Mouse (Mus musculus) C2C12 (cell line): ENCODE results near the gene Nr3c2. TPM values are rescaled to one million over a fixed set of nuclear protein-coding genes. Genes with fewer than 3 reads are reported as not detected.

Source experiments
- H3K27me3 ChIP-seq: one replicate; pipeline ENCODE4 v1.6.1; 2011; ENCODE audit not compliant: control insufficient read depth, insufficient read depth, insufficient read length
- H3K36me3 ChIP-seq: one replicate; pipeline ENCODE4 v1.6.1; 2011; ENCODE audit not compliant: control insufficient read depth, insufficient read depth
- H3K4me3 ChIP-seq: one replicate; pipeline ENCODE4 v1.5.1; 2011; ENCODE audit warnings: mild to moderate bottlenecking, control low read depth; ENCODE audit not compliant: poor library complexity, insufficient read depth, severe bottlenecking
- H3K79me2 ChIP-seq: one replicate; pipeline ENCODE4 v1.6.1; 2011; ENCODE audit not compliant: control insufficient read depth, insufficient read depth
- H3K79me3 ChIP-seq: one replicate; pipeline ENCODE4 v1.6.1; 2011; ENCODE audit warnings: low read depth, control low read depth
- H3ac ChIP-seq: one replicate; pipeline ENCODE3; 2011; ENCODE audit warnings: low read depth; ENCODE audit not compliant: control insufficient read depth, insufficient read length
- CEBPB ChIP-seq: IDR thresholded peaks from one replicate; pipeline ENCODE4 v1.6.1; 2011; ENCODE audit warnings: low read depth, mild to moderate bottlenecking, control low read depth, moderate library complexity
- CTCF ChIP-seq: IDR thresholded peaks from one replicate; pipeline ENCODE4 v1.5.1; 2011; ENCODE audit not compliant: control insufficient read depth, insufficient read depth, insufficient read length
- FOSL1 ChIP-seq: IDR thresholded peaks from one replicate; pipeline ENCODE4 v1.8.0; 2011; ENCODE audit warnings: mild to moderate bottlenecking, low read length; ENCODE audit not compliant: poor library complexity, insufficient read depth, severe bottlenecking
- MAX ChIP-seq: IDR thresholded peaks from one replicate; pipeline ENCODE4 v1.6.1; 2011; ENCODE audit warnings: mild to moderate bottlenecking, control low read depth
- MYOD1 ChIP-seq: IDR thresholded peaks from one replicate; pipeline ENCODE4 v1.6.1; 2011; ENCODE audit warnings: low read depth; ENCODE audit not compliant: control insufficient read depth, insufficient read length
- MYOG ChIP-seq: IDR thresholded peaks from one replicate; pipeline ENCODE4 v1.6.1; 2011; ENCODE audit not compliant: control insufficient read depth, insufficient read length; ENCODE audit errors: extremely low read depth
- USF1 ChIP-seq: IDR thresholded peaks from one replicate; pipeline ENCODE4 v1.6.1; 2011; ENCODE audit warnings: low read depth, mild to moderate bottlenecking, control low read depth, moderate library complexity
- polyA plus RNA-seq: library from polyadenylated mRNA; unstranded; fragments of >200 nt; fragmentation: generic; extraction: Trizol; gene quantifications from one replicate; pipeline ENCODE4 v1.2.1, GENCODE M21; 2012; ENCODE audit warnings: missing spikeins

Gene Nr3c2
- polyA plus RNA-seq, 1 experiment, result 0.04 TPM

- H3K27me3 ChIP-seq, result no peaks in the 10 kb centered on the region
- H3ac ChIP-seq, result no peak overlapping the region
- no peaks in the 10 kb centered on the region for H3K79me3 ChIP-seq
- H3K4me3 ChIP-seq, result no peak overlapping the region
- no peaks in the 10 kb centered on the region for H3K79me2 ChIP-seq
- no peak for TF ChIP-seq CEBPB
- TF ChIP-seq USF1, result no peak
- no peak for TF ChIP-seq MYOG
- TF ChIP-seq MAX, result no peak
- TF ChIP-seq MYOD1, result no peak
- TF ChIP-seq FOSL1, result no peak
- no peak for TF ChIP-seq CTCF
- no peaks in the 10 kb centered on the region for H3K36me3 ChIP-seq
Observed at GRCm38 (mm10) chr8:77173736-77174135, 274.5 kb downstream of the Nr3c2 start.

GRCm38 (mm10) chr8:77175471-77175870 lies 276.2 kb downstream of the Nr3c2 start:
- Histone ChIP-seq H3K27me3 (no peaks in the 10 kb centered on the region), H3ac (no peak overlapping the region), H3K79me3 (no peaks in the 10 kb centered on the region), H3K79me2 (no peaks in the 10 kb centered on the region), H3K36me3 (no peaks in the 10 kb centered on the region), H3K4me3 (no peak overlapping the region)
- TF ChIP-seq CTCF (no peak), MYOG (no peak), MYOD1 (no peak), MAX (no peak), FOSL1 (no peak), USF1 (no peak), CEBPB (no peak)

GRCm38 (mm10) chr8:77176343-77176742 lies 277.1 kb downstream of the Nr3c2 start:
- Histone ChIP-seq H3K79me3 (no peaks in the 10 kb centered on the region), H3K36me3 (no peaks in the 10 kb centered on the region), H3K4me3 (no peak overlapping the region), H3ac (no peak overlapping the region), H3K27me3 (no peaks in the 10 kb centered on the region), H3K79me2 (no peaks in the 10 kb centered on the region)
- no peak for TF ChIP-seq USF1
- TF ChIP-seq CEBPB, result no peak
- no peak for TF ChIP-seq MAX
- TF ChIP-seq CTCF, result no peak
- TF ChIP-seq MYOD1, result no peak
- TF ChIP-seq FOSL1, result no peak
- no peak for TF ChIP-seq MYOG

- H3K79me2 ChIP-seq, result no peaks in the 10 kb centered on the region
- peaks cover 8% of the 10 kb centered on the region for H3K27me3 ChIP-seq
- no peak overlapping the region for H3ac ChIP-seq
- H3K36me3 ChIP-seq, result no peaks in the 10 kb centered on the region
- no peak for TF ChIP-seq MYOD1
- no peak for TF ChIP-seq FOSL1
- TF ChIP-seq CEBPB, result no peak
- no peak for TF ChIP-seq MAX
- no peak for TF ChIP-seq USF1
- no peaks in the 10 kb centered on the region for H3K79me3 ChIP-seq
- no peak overlapping the region for H3K4me3 ChIP-seq
Observed at GRCm38 (mm10) chr8:77185816-77186215, 286.6 kb downstream of the Nr3c2 start.

GRCm38 (mm10) chr8:77186914-77187536 lies 287.8 kb downstream of the Nr3c2 start:
- Histone ChIP-seq H3ac (no peak overlapping the region), H3K79me3 (no peaks in the 10 kb centered on the region), H3K79me2 (no peaks in the 10 kb centered on the region), H3K36me3 (no peaks in the 10 kb centered on the region), H3K27me3 (peaks cover 4% of the 10 kb centered on the region), H3K4me3 (no peak overlapping the region)
- TF ChIP-seq MAX (no peak), USF1 (no peak), CTCF (no peak), CEBPB (no peak), MYOG (no peak), MYOD1 (no peak), FOSL1 (no peak)

GRCm38 (mm10) chr8:77187748-77188147 lies 288.5 kb downstream of the Nr3c2 start:
- TF ChIP-seq MYOD1, result no peak
- no peak for TF ChIP-seq CEBPB
- TF ChIP-seq USF1, result no peak
- TF ChIP-seq CTCF, result no peak
- no peak for TF ChIP-seq FOSL1
- TF ChIP-seq MAX, result no peak
- no peak for TF ChIP-seq MYOG

More at GRCm38 (mm10) chr8:77187748-77188147, 288.5 kb downstream of the Nr3c2 start:
- Histone ChIP-seq H3K4me3 (no peak overlapping the region), H3K36me3 (no peaks in the 10 kb centered on the region), H3ac (no peak overlapping the region), H3K79me3 (no peaks in the 10 kb centered on the region), H3K79me2 (no peaks in the 10 kb centered on the region), H3K27me3 (peaks cover 4% of the 10 kb centered on the region)
